Mouse (Mus musculus) 3134 (cell line): ENCODE data around the gene Pa2g4.

Experiments
- DNase-seq: peaks from one replicate; pipeline ENCODE4 v3.0.0-alpha.2; 2011; ENCODE audit warnings: low spot score; ENCODE audit not compliant: insufficient read length; ENCODE audit errors: extremely low read depth

The Pa2g4 gene

DNA sequence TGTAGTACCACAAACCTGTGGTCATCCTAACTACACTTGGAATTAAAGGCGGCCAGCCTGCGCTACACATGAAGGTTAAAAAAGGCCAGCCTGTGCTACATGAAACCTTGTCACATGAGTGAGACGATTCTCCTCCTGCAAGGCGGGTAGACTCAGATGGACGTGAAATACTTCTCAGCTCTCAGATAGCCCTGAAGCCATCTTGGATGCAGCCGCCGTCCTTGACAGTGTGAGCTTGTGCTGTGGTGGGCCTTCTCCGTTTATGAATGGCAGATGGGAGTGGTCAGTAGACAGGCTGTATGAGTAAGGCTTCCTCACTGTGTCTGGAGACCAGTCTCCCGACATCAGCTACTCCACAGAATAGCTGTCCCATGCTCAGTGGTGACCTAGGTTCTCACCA lies 56.6 kb downstream of the Pa2g4 start:
- no peak for DNase-seq

DNA sequence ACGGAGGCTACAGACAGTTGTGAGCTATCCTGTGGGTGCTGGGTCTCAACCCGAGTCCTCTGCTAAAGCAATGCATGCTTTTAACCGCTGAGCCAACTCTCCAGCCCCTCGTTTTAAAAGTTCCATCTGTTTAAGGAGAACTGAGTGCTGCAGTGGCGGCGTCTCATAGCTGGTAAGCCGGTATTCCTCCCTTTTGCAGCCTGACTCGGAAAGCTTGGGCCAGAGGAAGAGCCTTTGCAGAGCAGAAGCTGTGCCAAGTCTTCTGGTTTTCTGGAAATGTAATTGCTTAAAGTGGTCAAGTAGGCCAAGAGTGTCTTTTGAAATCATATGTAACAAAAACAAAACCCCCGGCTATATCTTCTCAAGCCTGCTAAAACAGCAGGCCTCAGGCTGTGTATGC lies 57.5 kb downstream of the Pa2g4 start:
- DNase-seq, result no peak
